Mouse (Mus musculus) neutrophil, adult 59 days (primary cell): Measurements from ENCODE around the gene Pir. TPM values are rescaled to one million over a fixed set of nuclear protein-coding genes. Genes with fewer than 3 reads are reported as not detected.

Experiments
- total RNA-seq, 2 experiments: library from RNA; stranded (reverse); gene quantifications; 1 replicate in 1 of 2; 2 replicates in 1 of 2; pipeline ENCODE4 v1.2.4; 2023

Pir gene
- total RNA-seq: 1 to 10 TPM; 2.1 to 2.3 TPM

DNA sequence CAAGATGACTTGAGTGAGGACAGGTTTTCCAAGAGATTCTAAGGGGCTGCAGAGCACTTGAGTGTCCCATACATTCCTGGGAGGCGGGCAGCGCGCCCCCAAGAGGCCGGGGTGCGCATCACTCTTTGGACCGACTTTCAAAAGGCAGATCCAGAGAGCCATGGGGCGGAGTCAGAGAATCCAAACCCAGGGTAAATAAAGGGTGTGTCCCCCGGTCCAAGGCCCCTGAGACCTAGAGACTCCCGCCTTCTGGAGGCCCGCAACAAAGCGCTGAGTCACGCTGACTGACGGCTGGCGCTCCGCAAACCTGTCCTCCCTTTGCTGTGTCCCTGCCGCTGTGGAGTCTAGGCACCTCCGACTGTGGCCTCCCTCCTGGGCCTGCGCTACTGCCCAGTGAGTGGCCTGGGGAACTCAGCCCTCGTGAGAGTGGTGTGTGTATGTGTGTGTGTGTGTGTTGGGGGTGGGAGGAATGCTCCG is at the start of gene Pir:
Pir (plus strand) TSS at position 87 of the 477 bp plus-strand sequence.

GRCm38 (mm10) chrX:164258057-164258456 is 11.1 kb upstream of the Pir start, which contains the start of gene Bmx:
Gene Bmx (minus strand): TSS chrX:164258193.

GRCm38 (mm10) chrX:164373081-164373480 is 103.9 kb downstream of the Pir start, which contains the start of gene Vegfd:
Gene Vegfd (plus strand): TSS chrX:164373378.

GRCm38 (mm10) chrX:164419471-164419939 is 150.3 kb downstream of the Pir start, which contains the start of gene Piga:
Gene Piga (plus strand): TSS chrX:164419787.

Other genes starting within 250 kb of the Pir start
- under 1 TPM; 0.40 to 0.42 TPM for gene Car5b, start 241.4 kb upstream of the Pir start, total RNA-seq
- gene Siah1b, start 192.9 kb upstream of the Pir start, total RNA-seq: 1 to 10 TPM; 6.8 to 9.1 TPM
- gene Cltrn, start 180.5 kb upstream of the Pir start, total RNA-seq: not detected
- gene Ace2, start 130.0 kb upstream of the Pir start, total RNA-seq: not detected
- 10 to 100 TPM; 68.0 to 70.6 TPM for gene Bmx, start 11.2 kb upstream of the Pir start, total RNA-seq
- gene Vegfd, start 104.0 kb downstream of the Pir start, total RNA-seq: not detected
- gene Piga, start 150.4 kb downstream of the Pir start, total RNA-seq: 10 to 100 TPM; 11.1 to 13.1 TPM
- gene Asb11, start 167.6 kb downstream of the Pir start, total RNA-seq: under 1 TPM in 1 of 2 experiments, not detected in 1; 0.40 TPM
- gene Asb9, start 237.0 kb downstream of the Pir start, total RNA-seq: not detected